Mouse (Mus musculus) Patski (cell line): ENCODE measurements at regions not wholly inside any gene's neighbourhood (a gene's known extent, or its start where the extent isn't known, plus 50 kb on each side); places are given as distances from the start of the nearest gene placed in this dataset.
"Not testable (repeated sequence)": the region's sequence is repeated elsewhere in the genome, so short reads cannot be mapped to it uniquely, and the experiment has no call there.

ENCODE experiments used
- ATAC-seq: fragments of 100-300 bp; one replicate; pipeline ENCODE4 v1.8.0; 2021
- CTCF ChIA-PET: fragments of 350-600 bp; sonication (Branson Sonifier 250); formaldehyde crosslinking; loops from one replicate; lab custom pipeline; 2022; ENCODE audit warnings: inconsistent platforms; lab: Charles Lee
- POLR2A ChIA-PET: fragments of 350-600 bp; sonication (Branson Sonifier 250); formaldehyde crosslinking; loops from one replicate; lab custom pipeline; 2022; ENCODE audit warnings: antibody characterized with exemption, inconsistent platforms; lab: Charles Lee
- DNase-seq: peaks from one replicate; pipeline ENCODE4 v3.0.0-alpha.2; 2011; ENCODE audit warnings: low read depth, low spot score
- H3K27me3 ChIP-seq: fragments of 371-371 bp; one replicate; pipeline ENCODE4 v1.5.1; 2021
- CTCF ChIP-seq: fragments of 100-300 bp; IDR thresholded peaks from one replicate; pipeline ENCODE4 v1.5.1; 2021
- in situ Hi-C: fragments of 300-500 bp; cut with MboI; formaldehyde crosslinking; loops from 3 replicates; pipeline ENCODE4 v1.11.1; 2018; ENCODE audit warnings: low pct_unique_long_range_greater_than_20kb, mixed read lengths

DNA sequence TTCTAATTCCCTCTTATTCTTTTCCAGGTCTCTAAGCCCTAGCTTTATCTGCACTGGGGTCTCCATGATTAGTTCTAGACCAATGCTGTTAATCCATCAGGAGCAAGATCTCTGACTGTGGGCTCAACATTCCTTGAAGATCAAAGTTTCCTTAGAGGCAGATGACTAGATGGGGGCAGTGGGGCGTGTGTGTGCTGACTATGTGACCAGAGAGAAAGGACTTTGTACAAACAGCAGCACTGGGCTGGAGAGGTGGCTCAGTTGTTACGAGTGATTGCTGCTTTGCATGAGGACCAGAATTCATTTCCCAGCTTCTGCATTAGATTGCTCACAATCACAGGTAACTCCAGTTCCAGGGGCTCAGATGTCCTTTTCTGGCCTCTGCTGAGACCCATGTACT is 250.1 kb upstream of the Zfp930 start:
- TF ChIP-seq CTCF, result no peak
- H3K27me3 ChIP-seq, result no peaks in the 10 kb centered on the region
- ATAC-seq (no peak), DNase-seq (no peak)
- CTCF ChIA-PET, result no interaction called here
- in situ Hi-C loops, result no loop called here
- POLR2A ChIA-PET, result no interaction called here

GRCm38 (mm10) chr8:68961981-68962380 is 246.9 kb upstream of the Zfp930 start:
- ChIA-PET POLR2A (no interaction called here), CTCF (interaction anchor here (0.7 to 1.4 kb wide), 2 partner anchors 11 to 13 kb away, joined by 3 read pairs; no protein-coding TSS in a partner anchor)
- TF ChIP-seq CTCF, result no peak
- ATAC-seq (peak; percentile 44), DNase-seq (peak; percentile 19)
- no peaks in the 10 kb centered on the region for H3K27me3 ChIP-seq
- in situ Hi-C loops, result no loop called here

DNA sequence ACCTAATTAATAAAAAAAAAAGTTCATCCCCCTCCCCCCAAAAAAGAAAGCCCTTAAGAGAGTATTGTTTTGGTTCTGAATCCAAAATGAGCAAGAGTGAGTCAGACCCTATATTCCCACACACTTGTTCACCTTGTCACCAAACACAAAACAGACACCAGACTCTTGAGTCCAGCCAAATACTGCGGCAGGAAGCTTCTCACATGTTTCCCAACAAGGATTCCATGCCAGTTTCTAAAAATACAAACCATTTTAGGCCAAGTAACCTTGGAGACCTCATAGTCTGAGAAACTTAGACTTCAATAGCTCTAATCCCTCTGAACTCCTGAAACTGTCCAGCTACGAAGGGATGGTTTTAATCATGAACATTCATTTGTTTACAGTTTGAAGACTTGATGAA is 233.1 kb upstream of the Zfp930 start:
- H3K27me3 ChIP-seq, result no peaks in the 10 kb centered on the region
- CTCF ChIA-PET, result no interaction called here
- POLR2A ChIA-PET, result no interaction called here
- in situ Hi-C loops, result no loop called here
- DNase-seq (peak; percentile 17), ATAC-seq (no peak)
- TF ChIP-seq CTCF, result no peak

DNA sequence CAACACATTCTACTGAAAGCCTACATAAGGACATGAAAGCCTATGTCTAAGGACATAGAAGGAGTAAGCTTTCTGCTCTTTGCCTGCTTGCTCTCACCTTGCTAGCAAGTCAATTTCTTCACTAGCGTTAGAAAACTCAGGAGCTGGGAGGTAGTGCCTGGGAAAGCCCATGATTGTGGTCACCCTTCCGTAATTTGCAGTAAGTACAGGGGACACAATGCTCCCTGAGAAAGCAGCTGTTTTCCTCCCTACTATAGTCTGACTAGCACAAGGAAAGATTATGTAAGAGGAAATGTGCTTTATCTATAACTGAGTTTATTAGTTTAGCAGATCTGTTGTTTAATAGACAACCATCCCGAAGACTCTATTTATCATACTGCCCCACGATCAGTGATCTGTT is 231.7 kb upstream of the Zfp930 start:
- no peaks in the 10 kb centered on the region for H3K27me3 ChIP-seq
- no peak for ATAC-seq
- no peak for DNase-seq
- POLR2A ChIA-PET, result no interaction called here
- CTCF ChIA-PET, result interaction anchor here (1.4 kb wide), 1 partner anchor 46 kb away, joined by 4 read pairs; no protein-coding TSS in a partner anchor
- in situ Hi-C loops, result no loop called here
- TF ChIP-seq CTCF, result no peak

- ATAC-seq, POLR2A ChIA-PET, DNase-seq, in situ Hi-C loops, H3K27me3 ChIP-seq: not testable (repeated sequence)
- CTCF ChIA-PET, result interaction anchor here (1.4 to 1.5 kb wide), 2 partner anchors 9 to 21 kb away, joined by 3 to 4 read pairs; no protein-coding TSS in a partner anchor
Measured at GRCm38 (mm10) chr8:68983181-68983580, 225.7 kb upstream of the Zfp930 start.

GRCm38 (mm10) chr8:68983691-68984090 is 225.1 kb upstream of the Zfp930 start:
- CTCF ChIA-PET, result interaction anchor here (1.4 to 1.5 kb wide), 2 partner anchors 10 to 20 kb away, joined by 3 to 4 read pairs; no protein-coding TSS in a partner anchor
- POLR2A ChIA-PET, result interaction anchor here (0.8 kb wide), 1 partner anchor 41 kb away, joined by 5 read pairs; no protein-coding TSS in a partner anchor
- no peak for TF ChIP-seq CTCF
- H3K27me3 ChIP-seq, result no peaks in the 10 kb centered on the region
- DNase-seq (no peak), ATAC-seq (no peak)
- in situ Hi-C loops, result no loop called here

- no peak for TF ChIP-seq CTCF
- ChIA-PET POLR2A (interaction anchor here (0.8 kb wide), 1 partner anchor 42 kb away, joined by 5 read pairs; no protein-coding TSS in a partner anchor), CTCF (interaction anchor here (1.4 kb wide), 1 partner anchor 11 kb away, joined by 4 read pairs; no protein-coding TSS in a partner anchor)
- ATAC-seq (no peak), DNase-seq (no peak)
- H3K27me3 ChIP-seq, result no peaks in the 10 kb centered on the region
- in situ Hi-C loops, result no loop called here
Measured at GRCm38 (mm10) chr8:68984487-68984886, 224.4 kb upstream of the Zfp930 start.

GRCm38 (mm10) chr8:68986425-68986824 is 222.4 kb upstream of the Zfp930 start:
- ATAC-seq, result no peak
- DNase-seq, result no peak
- POLR2A ChIA-PET, result no interaction called here
- H3K27me3 ChIP-seq, result no peaks in the 10 kb centered on the region
- CTCF ChIA-PET, result no interaction called here
- in situ Hi-C loops, result no loop called here
- no peak for TF ChIP-seq CTCF
